Mouse (Mus musculus) bone marrow, adult 2 months (tissue): Measurements from ENCODE around the gene Cxcl13.

ENCODE experiments used
- CTCF ChIP-seq: fragments of 200-500 bp; IDR thresholded peaks from 2 replicates; pipeline ENCODE4 v1.5.1; 2011; ENCODE audit warnings: low read length, control low read depth; ENCODE audit not compliant: control insufficient read depth, insufficient read depth
- POLR2A ChIP-seq: fragments of 200-500 bp; IDR thresholded peaks from 2 replicates; pipeline ENCODE4 v1.6.1; 2011; ENCODE audit warnings: low read depth, mild to moderate bottlenecking, control low read depth, low read length, borderline replicate concordance; ENCODE audit not compliant: control insufficient read depth

GRCm38 (mm10) chr5:95949946-95950701, 6.6 kb upstream of the Cxcl13 start:
- no peak for TF ChIP-seq POLR2A
- TF ChIP-seq CTCF: 0 out of 2 replicates have a peak, but pooled peaks have one; percentile 12
